Mouse (Mus musculus): Measurements from ENCODE around the gene Nhsl1. TPM values are rescaled to one million over a fixed set of nuclear protein-coding genes. Genes with fewer than 3 reads are reported as not detected.

The Nhsl1 gene
- polyA plus RNA-seq, 1 experiment: 3.0 TPM

- H3K4me3 ChIP-seq (ENCODE audit: insufficient read depth, poor library complexity, severe bottlenecking): no peak overlapping the region
- H3K36me3 ChIP-seq (ENCODE audit: control insufficient read depth, insufficient read depth): no peaks in the 10 kb centered on the region
- no peak overlapping the region for H3ac ChIP-seq (ENCODE audit: control insufficient read depth, insufficient read length, low read depth)
- no peaks in the 10 kb centered on the region for H3K79me3 ChIP-seq (ENCODE audit: low read depth)
- TF ChIP-seq MYOG (IDR thresholded peaks at IDR 0.05; ENCODE audit: control insufficient read depth, extremely low read depth, insufficient read length) (no peak), MAX (IDR thresholded peaks at IDR 0.05) (no peak), USF1 (IDR thresholded peaks at IDR 0.05; ENCODE audit: low read depth) (no peak), FOSL1 (IDR thresholded peaks at IDR 0.05; ENCODE audit: insufficient read depth, low read length, poor library complexity, severe bottlenecking) (no peak), CEBPB (IDR thresholded peaks at IDR 0.05; ENCODE audit: low read depth) (no peak), MYOD1 (IDR thresholded peaks at IDR 0.05; ENCODE audit: control insufficient read depth, insufficient read length, low read depth) (no peak), CTCF (IDR thresholded peaks at IDR 0.05; ENCODE audit: control insufficient read depth, insufficient read depth, insufficient read length) (no peak)
- no peaks in the 10 kb centered on the region for H3K27me3 ChIP-seq (ENCODE audit: control insufficient read depth, insufficient read depth, insufficient read length)
- no peaks in the 10 kb centered on the region for H3K79me2 ChIP-seq (ENCODE audit: control insufficient read depth, insufficient read depth)
Measured at GRCm38 (mm10) chr10:18317521-18317920, 1.3 kb upstream of the Nhsl1 start.

- no peaks in the 10 kb centered on the region for H3K79me3 ChIP-seq (ENCODE audit: low read depth)
- H3K79me2 ChIP-seq (ENCODE audit: control insufficient read depth, insufficient read depth): no peaks in the 10 kb centered on the region
- TF ChIP-seq FOSL1 (IDR thresholded peaks at IDR 0.05; ENCODE audit: insufficient read depth, low read length, poor library complexity, severe bottlenecking) (no peak), MYOG (IDR thresholded peaks at IDR 0.05; ENCODE audit: control insufficient read depth, extremely low read depth, insufficient read length) (no peak), MAX (IDR thresholded peaks at IDR 0.05) (no peak), CEBPB (IDR thresholded peaks at IDR 0.05; ENCODE audit: low read depth) (no peak), CTCF (IDR thresholded peaks at IDR 0.05; ENCODE audit: control insufficient read depth, insufficient read depth, insufficient read length) (no peak), USF1 (IDR thresholded peaks at IDR 0.05; ENCODE audit: low read depth) (no peak), MYOD1 (IDR thresholded peaks at IDR 0.05; ENCODE audit: control insufficient read depth, insufficient read length, low read depth) (no peak)
- H3K36me3 ChIP-seq (ENCODE audit: control insufficient read depth, insufficient read depth): no peaks in the 10 kb centered on the region
- H3K27me3 ChIP-seq (ENCODE audit: control insufficient read depth, insufficient read depth, insufficient read length): no peaks in the 10 kb centered on the region
- peak overlapping the region; percentile 77 for H3ac ChIP-seq (ENCODE audit: control insufficient read depth, insufficient read length, low read depth)
- H3K4me3 ChIP-seq (ENCODE audit: insufficient read depth, poor library complexity, severe bottlenecking): peak overlapping the region; percentile 60
Measured at GRCm38 (mm10) chr10:18317961-18318915, 547 bp upstream of the Nhsl1 start.

- TF ChIP-seq MYOG (IDR thresholded peaks at IDR 0.05; ENCODE audit: control insufficient read depth, extremely low read depth, insufficient read length) (no peak), FOSL1 (IDR thresholded peaks at IDR 0.05; ENCODE audit: insufficient read depth, low read length, poor library complexity, severe bottlenecking) (no peak), MAX (IDR thresholded peaks at IDR 0.05) (no peak), MYOD1 (IDR thresholded peaks at IDR 0.05; ENCODE audit: control insufficient read depth, insufficient read length, low read depth) (no peak), CEBPB (IDR thresholded peaks at IDR 0.05; ENCODE audit: low read depth) (no peak), CTCF (IDR thresholded peaks at IDR 0.05; ENCODE audit: control insufficient read depth, insufficient read depth, insufficient read length) (no peak), USF1 (IDR thresholded peaks at IDR 0.05; ENCODE audit: low read depth) (no peak)
- no peak overlapping the region for H3ac ChIP-seq (ENCODE audit: control insufficient read depth, insufficient read length, low read depth)
- no peaks in the 10 kb centered on the region for H3K36me3 ChIP-seq (ENCODE audit: control insufficient read depth, insufficient read depth)
- H3K4me3 ChIP-seq (ENCODE audit: insufficient read depth, poor library complexity, severe bottlenecking): no peak overlapping the region
- no peaks in the 10 kb centered on the region for H3K27me3 ChIP-seq (ENCODE audit: control insufficient read depth, insufficient read depth, insufficient read length)
- no peaks in the 10 kb centered on the region for H3K79me2 ChIP-seq (ENCODE audit: control insufficient read depth, insufficient read depth)
- peaks cover 2% of the 10 kb centered on the region for H3K79me3 ChIP-seq (ENCODE audit: low read depth)
Measured at GRCm38 (mm10) chr10:18319691-18320090, 906 bp downstream of the Nhsl1 start.

- Histone ChIP-seq H3K36me3 (ENCODE audit: control insufficient read depth, insufficient read depth) (no peaks in the 10 kb centered on the region), H3ac (ENCODE audit: control insufficient read depth, insufficient read length, low read depth) (no peak overlapping the region), H3K79me3 (ENCODE audit: low read depth) (peaks cover 2% of the 10 kb centered on the region), H3K4me3 (ENCODE audit: insufficient read depth, poor library complexity, severe bottlenecking) (no peak overlapping the region), H3K79me2 (ENCODE audit: control insufficient read depth, insufficient read depth) (no peaks in the 10 kb centered on the region), H3K27me3 (ENCODE audit: control insufficient read depth, insufficient read depth, insufficient read length) (no peaks in the 10 kb centered on the region)
- no peak for TF ChIP-seq CTCF (IDR thresholded peaks at IDR 0.05; ENCODE audit: control insufficient read depth, insufficient read depth, insufficient read length)
- no peak for TF ChIP-seq FOSL1 (IDR thresholded peaks at IDR 0.05; ENCODE audit: insufficient read depth, low read length, poor library complexity, severe bottlenecking)
- no peak for TF ChIP-seq CEBPB (IDR thresholded peaks at IDR 0.05; ENCODE audit: low read depth)
- no peak for TF ChIP-seq MYOD1 (IDR thresholded peaks at IDR 0.05; ENCODE audit: control insufficient read depth, insufficient read length, low read depth)
- no peak for TF ChIP-seq USF1 (IDR thresholded peaks at IDR 0.05; ENCODE audit: low read depth)
- TF ChIP-seq MYOG (IDR thresholded peaks at IDR 0.05; ENCODE audit: control insufficient read depth, extremely low read depth, insufficient read length): no peak
- no peak for TF ChIP-seq MAX (IDR thresholded peaks at IDR 0.05)
Measured at GRCm38 (mm10) chr10:18321861-18322260, 3.1 kb downstream of the Nhsl1 start.

- Histone ChIP-seq H3K36me3 (ENCODE audit: control insufficient read depth, insufficient read depth) (no peaks in the 10 kb centered on the region), H3K27me3 (ENCODE audit: control insufficient read depth, insufficient read depth, insufficient read length) (no peaks in the 10 kb centered on the region), H3K79me3 (ENCODE audit: low read depth) (peaks cover 2% of the 10 kb centered on the region), H3K79me2 (ENCODE audit: control insufficient read depth, insufficient read depth) (no peaks in the 10 kb centered on the region), H3ac (ENCODE audit: control insufficient read depth, insufficient read length, low read depth) (no peak overlapping the region), H3K4me3 (ENCODE audit: insufficient read depth, poor library complexity, severe bottlenecking) (no peak overlapping the region)
- TF ChIP-seq CEBPB (IDR thresholded peaks at IDR 0.05; ENCODE audit: low read depth) (no peak), FOSL1 (IDR thresholded peaks at IDR 0.05; ENCODE audit: insufficient read depth, low read length, poor library complexity, severe bottlenecking) (no peak), MYOG (IDR thresholded peaks at IDR 0.05; ENCODE audit: control insufficient read depth, extremely low read depth, insufficient read length) (no peak), CTCF (IDR thresholded peaks at IDR 0.05; ENCODE audit: control insufficient read depth, insufficient read depth, insufficient read length) (no peak), MYOD1 (IDR thresholded peaks at IDR 0.05; ENCODE audit: control insufficient read depth, insufficient read length, low read depth) (no peak), USF1 (IDR thresholded peaks at IDR 0.05; ENCODE audit: low read depth) (no peak), MAX (IDR thresholded peaks at IDR 0.05) (no peak)
Measured at GRCm38 (mm10) chr10:18323701-18324100, 4.9 kb downstream of the Nhsl1 start.

Data from C2C12 (cell line).